Mouse (Mus musculus) cerebellum, postnatal 4 days (tissue): ENCODE results near the gene Ptprr.
A peak's percentile ranks its signal among the peaks of the same experiment; 100 is the strongest.

Experiments
- DNase-seq, 2 experiments: peaks; one replicate each; pipeline ENCODE4 v3.0.0; 2022; ENCODE audit warnings: low spot score in 2 of 2, mixed read lengths in 1 of 2

Gene Ptprr

DNA sequence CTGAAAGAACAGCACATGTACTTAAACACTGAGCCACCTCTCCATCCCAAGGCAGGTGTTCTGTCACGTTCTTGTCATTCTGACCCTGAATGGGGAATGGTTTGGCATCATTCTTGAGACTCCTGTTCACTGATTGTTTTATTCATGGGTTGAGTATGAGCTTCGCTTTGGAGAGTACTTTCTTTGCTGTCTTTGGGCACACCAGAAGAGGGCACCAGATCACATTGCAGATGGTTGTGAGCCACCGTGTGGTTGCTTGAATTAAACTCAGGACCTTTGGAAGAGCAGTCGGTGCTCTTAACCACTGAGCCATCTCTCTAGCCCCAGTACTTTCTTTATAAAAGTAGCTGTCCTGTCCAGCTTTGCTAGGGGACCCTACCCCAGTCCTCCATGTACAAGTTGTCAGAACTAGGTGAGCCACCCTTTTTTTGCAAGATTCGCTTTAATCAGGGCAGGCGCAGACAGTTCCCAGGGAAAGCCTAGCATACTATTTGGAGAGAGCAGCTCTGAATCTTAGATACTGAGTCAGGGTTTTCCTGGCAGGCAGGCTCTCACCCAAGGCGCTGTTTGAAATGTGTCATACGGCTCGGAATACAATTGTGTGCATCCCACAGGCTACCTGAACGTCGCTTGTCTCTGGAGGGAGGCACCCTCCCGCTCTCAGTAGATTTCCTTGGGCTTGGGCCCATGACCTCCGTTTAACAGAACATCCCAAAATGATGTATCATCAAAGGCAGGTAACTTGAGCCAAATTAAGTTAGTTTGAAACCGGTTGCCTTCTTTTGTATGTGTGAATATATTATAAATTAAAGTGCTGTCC is 178.8 kb downstream of the Ptprr start:
- DNase-seq: no peak

DNA sequence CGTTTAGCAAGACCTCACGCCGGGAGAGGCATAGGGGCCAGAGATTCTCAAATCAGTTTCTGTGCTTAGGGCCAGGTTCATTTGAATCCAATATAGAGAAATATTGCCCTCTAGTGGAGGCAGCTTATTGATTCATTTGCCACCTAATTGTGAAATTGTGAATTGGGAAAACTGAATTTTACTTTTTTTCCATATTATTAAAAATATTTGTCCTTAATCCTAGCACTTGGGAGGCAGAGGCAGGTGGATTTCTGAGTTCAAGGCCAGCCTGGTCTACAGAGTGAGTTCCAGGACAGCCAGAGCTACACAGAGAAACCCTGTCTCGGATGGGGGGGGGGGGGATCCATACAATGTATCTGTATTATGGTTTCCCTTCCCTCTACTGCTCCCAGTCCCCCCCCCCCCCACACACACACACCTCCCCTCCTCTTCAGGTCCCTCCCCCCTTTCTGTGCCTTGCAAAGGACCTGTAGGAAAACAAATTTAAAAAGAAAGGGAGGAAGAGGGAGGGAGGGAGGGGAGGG is 179.5 kb downstream of the Ptprr start:
- DNase-seq: no peak

DNA sequence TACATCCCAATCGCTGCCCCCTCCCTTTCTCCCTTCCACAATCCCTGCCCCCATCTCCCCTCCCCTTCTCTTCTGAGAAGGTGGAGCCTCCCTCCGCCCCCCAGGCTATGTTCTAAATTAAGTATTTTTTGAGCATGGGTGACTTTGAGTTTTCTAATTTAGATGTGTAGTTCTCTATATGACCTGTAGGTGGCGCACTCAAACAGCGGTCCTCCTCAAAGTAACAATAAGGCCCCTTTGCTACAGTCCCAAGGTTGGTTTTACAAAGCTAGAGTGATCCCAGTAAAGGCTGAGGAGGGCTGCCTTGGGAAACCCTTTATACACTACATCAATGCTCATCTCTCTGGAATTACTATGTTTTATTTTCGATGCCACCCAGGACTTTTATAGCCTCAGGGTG is 181.0 kb downstream of the Ptprr start:
- DNase-seq: no peak

DNA sequence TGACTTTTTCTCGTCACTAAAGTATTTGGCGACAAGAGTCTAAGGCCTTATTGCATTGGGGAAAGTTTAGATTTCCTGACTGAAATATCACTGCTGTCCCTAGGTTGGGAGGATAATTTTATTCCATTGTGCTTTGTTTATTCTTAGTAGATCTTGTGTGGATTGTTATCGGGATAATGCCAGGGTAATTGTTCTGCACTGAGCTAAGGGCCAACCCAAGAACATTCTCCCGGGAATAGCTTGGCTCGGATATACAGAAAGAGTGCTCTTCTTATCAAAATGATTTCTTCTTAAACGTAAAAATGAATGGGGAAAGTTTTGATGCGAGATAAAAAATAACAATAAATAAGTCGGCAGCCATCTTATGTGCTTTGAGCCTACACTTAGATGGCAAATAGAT is 183.5 kb downstream of the Ptprr start:
- DNase-seq: no peak

DNA sequence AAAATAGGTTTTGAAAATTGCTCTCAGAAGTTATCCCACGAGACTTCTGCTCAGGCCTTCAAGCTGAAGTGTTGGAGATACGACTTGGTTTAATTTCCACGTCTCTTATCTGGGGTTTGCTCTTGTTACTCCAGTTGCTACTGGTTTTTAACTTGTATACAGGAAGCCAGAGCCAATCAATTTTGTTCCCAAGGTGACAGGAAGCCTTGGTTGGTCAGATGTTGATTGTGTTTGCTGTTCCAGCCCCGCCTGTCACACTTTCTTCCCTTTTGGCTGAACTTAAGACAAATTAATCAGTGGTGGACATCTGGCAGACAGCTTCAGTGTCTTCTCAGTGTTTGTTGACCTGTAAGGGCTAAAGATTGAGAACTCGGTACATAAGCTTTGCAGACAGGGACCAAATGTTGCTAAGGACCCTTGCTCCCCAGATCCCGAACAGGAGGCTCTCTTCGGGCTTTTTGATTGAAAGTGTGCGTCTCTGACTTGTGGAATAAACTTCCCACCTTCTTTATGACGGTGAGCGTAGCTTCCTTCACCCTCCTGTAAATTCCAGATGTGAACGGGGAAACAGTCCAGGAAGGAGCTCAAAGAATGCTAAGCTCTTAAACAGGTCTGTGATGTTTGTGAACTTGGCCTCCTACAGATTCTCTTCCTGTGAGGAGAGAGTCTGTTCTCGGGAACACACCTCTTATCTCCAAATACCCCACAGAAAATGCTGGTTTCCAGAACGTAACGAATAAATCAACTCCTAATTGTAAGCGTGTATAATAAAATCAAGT is 187.8 kb downstream of the Ptprr start:
- DNase-seq: no peak

DNA sequence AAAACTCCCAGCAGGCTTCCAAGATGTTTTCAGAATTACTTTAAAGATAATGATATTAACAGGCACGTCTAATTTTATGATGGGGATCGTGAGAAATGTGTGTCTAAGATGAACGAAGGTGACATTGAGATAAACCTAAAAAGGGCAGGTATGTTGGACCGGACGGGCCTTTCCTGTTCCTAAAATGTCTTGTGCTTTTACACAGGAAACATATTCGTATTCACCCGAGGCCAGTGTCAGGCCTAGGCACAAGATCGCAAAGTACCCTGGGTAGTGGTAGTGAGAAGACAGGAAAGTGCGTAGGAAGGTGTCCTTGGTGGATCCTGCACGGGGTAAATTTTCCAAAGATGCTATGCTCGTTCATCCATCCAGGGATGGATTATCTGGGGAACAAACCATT is 188.4 kb downstream of the Ptprr start:
- DNase-seq: no peak

DNA sequence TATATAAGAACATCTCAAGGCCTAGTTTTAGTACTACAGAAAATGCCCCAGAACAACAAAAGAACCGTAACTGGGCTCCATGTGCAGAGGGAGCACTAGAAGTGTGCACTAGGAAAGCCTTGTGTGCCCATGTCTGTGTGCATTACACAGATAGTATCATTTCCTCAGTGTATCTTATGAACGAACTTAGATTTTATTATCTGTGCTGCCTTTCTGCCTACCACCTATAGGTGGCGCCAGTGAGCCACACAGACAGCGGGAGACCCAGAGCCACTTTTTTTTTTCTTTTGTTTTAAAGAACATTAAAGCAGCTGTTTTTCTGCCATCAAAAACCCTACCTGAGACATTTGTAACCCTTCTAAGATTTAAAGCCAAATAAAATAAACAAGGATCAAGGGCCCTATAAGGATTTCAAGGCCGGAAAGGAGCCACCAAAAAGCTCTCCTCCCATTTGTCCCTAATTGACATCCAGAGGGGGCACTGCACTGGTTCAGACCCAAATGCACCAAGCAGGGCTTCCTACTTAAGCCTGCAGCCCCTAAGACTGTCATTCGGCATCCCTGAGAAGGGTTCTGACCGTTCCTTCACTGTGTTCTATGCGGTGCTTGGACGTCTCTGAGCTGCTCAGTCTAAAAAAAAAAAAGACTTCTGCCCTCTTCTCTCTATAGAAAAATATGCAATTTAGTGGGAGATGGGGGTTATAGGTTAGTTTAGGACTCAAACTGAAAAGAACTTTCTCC is 190.1 kb downstream of the Ptprr start:
- peak in 1 of 2 experiments; percentile 26 for DNase-seq

DNA sequence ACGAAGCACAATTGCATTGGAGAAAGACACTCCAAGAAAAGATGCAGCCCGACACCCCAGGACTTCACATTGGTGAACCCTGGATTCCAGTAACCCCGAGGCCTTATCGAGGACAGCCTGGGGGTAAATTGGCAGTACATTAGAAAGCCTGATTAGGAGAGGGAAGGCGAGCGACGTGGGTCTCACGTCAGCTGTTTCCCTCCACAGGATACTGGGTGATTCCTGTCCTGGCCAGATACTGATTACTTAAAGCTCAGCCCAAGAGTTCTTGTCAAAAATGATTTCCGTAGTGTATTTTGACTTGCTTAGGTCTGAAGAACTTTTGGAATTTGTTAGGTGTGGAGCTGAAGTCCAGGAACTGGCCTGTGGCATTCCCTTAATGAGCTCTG is 190.7 kb downstream of the Ptprr start:
- DNase-seq: no peak

DNA sequence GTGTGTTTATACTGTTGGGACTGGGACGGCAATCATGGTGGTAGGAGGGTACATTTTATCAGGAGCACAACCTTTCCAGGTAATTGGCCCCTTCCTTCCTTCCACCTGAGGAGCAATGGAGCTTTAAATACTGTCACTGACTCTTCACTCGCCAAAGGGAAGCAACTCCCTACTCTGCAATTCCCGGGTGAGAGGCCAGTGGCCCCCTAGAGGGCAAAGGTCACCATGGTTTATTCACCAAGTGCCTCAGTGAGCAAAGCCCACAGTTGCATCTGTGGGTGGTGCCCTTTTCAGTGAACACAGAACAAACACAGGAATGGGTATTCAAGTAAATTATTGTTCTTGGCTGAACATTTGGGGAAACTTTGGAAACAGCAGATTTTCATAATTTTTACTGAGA is 194.1 kb downstream of the Ptprr start:
- no peak for DNase-seq

DNA sequence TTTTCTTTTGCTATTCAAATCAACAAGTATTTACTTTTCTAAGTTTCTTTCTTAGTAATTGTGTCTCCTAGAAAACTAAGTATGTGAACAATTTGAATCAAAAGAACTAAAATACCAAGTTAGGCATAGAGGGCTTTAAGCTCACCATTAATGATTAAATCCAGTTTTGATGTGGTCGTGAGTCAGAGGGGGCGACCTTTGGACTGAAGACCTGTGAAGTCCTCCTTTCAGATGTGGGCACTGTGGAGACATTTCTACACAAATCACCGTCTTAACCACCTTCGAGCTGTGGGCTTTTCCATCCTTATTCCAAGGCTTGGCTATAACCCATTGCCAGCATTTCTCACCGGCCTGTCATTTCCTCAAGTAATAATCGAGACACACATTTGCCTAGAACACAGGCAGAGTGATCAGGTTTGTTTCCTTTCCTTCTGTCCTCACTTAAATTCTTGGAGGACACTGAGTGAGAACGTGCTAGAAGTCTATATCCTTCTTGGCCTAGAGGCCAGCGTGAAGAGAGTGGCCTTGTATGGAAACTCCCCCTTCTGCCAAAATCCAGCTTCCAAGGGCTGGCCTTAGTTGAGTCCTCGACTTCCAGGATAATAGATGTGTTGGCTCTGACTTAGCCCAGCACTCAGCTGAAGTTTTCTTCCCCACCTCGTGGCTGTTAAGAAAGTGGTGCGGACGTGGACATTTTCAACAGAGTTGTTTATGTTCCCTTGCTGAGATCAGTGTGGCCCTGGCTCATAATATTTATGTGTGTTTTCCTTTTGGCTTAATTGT is 202.5 kb downstream of the Ptprr start:
- DNase-seq: no peak

DNA sequence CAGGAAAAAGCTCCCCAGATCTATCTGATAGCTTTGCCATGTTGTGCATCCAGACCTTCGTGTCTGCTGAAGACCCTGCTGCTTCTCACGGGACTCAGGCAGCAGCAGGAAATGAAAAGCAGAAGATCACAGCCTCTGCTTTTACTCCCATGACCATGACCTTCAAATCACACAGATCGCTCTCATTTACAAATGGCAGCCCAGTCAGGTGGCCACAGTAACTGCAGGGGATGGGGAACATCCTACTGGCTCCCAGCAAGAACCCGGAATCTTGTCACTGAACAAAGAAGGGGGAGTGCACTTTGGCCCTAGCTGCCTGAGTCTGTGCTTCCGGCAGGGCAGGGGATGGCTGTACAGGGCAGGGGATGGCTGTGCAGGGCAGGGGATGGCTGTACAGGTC is 217.3 kb downstream of the Ptprr start:
- DNase-seq: no peak

DNA sequence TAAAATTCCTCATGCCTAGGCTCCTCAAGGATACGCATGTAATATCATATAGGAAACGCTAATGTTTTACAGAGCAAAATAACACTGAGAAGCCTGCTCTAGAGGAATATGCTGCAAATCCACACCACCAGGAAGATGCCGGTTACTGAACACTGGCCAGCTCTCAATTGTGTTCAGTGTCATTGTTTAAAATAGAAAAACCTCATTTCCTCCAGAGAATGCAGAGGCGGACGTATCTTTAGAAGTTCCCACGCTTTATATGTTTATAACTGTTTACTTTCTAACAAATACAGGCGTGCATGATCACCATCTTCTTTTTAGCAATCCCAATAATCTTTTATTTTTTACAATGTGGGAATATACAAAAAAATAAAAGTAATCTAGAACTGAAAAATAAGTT is 224.2 kb downstream of the Ptprr start:
- no peak for DNase-seq

DNA sequence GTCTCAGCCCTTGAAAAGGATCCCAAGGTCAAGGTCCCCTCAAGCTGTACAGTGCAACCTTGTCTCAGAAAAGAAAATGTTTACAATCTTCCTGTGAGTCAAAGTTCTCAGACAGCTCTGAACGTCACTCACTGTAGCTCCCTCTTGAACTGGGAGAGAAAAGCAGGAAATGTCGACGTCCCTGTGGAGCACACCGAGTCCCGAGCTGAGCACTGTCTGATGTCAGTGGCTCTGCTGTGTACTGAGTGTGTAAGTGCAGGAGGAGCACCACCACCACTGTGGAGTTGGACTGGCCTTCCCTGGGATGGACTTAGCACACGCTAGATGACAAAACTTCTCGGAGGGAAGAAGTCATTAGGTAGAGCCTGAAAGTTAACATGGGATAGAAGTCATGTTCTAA is 225.4 kb downstream of the Ptprr start:
- DNase-seq: no peak

DNA sequence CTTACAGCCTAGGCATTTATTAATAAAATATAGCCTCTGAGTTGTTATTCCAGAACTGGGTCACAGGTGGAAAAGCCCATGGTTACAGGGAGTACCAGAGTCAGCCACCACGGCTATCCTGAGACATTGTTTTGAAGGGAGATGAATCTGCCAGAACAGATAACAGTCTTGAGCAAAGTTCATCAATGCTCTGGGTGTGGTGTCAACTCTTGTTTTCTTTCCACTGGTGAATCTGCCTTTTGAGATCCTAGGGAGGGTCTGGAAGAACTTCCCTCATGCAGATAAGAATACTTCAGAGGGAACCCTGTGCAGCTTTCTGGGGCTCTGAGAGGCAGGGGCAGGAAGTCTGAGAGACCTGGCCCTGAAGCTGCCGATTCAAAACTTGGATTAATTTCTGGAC is 227.6 kb downstream of the Ptprr start:
- no peak for DNase-seq

DNA sequence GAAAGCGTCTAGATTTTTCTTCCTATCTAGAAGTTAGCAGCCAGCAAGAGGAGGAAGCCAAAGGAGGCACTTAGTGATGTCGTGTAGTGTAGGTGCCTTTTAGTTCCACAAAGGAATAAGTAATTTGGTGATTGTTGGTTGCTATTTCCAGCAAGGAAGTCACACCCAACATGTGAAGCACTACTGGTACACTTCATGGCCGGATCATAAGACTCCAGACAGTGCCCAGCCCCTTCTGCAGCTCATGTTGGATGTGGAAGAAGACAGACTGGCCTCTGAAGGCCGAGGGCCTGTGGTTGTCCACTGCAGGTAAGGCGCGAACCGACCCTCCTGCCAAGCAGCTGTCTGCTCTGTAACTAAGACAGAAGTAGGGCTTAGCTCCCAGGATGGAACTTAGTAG is 234.7 kb downstream of the Ptprr start:
- DNase-seq: no peak

DNA sequence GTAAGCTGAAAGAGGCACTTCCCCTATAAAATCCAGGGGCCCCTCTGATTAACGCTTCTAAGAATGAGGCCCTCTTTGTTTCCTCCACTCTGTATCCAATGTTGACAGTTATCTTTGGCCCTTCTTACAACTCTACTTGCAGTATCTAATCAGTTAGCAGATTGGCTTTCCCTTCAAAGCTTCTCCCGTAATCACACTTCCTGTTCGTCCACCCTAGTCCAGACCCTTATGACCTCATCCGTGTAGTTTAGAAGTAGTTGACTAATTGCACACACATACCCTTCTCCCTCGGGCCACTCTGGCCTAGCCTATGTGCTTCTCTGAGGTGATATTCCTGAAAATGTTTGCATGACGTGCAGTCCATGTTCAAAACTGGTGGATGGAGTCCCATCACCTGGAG is 236.0 kb downstream of the Ptprr start:
- DNase-seq: no peak

DNA sequence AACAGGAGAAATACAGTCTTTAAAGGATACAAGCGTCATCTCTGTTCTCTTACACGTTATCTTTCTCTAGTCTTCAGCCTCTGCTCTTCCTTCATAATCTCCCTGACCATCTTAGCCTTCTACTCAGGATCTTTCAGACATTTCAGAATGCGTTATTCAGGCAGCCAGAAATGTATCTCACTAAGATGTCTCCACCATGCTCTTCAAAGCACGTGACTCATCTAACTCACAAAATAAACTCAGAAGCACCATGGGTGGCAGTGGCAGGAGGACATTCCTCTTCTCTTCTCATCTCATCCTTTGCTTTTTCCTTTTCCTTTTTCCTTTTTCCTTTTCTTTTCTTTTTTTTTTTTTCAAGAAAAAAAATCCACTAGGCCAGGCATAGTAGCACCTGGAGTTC is 241.3 kb downstream of the Ptprr start:
- DNase-seq: no peak

DNA sequence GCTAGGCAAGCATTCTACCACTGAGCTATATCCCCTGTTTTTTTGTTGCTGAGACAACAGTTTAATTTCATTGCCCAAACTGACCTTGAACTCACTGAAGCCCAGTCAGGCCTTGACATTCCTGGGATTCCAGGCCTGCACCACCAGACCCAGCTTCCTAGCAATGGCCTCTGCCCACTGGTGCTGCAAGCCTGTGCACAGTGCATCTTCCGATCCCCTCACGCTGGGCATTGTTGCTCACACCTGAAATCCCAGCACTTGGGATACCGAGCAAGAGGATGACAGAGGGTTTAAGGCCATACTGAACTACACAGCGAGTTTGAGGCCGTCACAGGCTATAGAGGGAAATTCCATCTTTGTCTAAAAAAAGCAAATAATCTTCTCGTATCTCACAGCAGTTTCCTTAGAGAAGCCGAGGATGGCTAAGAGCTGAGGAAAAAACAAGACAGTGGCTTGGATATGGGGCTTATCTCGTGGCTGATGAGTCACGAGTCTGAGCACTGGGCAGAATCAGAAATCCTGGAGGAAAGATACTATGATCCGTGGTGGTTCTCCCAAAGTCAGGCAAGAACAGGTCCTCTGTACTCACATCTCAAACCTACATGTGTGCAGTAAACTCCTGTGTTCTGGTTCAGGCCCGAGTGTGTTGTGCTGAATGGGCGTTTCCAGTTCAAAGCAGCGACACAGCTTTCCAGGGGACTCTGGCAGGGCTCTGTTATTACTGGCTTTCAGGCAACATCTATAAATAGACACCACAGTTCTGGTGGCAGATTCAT is 242.8 kb downstream of the Ptprr start:
- no peak for DNase-seq

DNA sequence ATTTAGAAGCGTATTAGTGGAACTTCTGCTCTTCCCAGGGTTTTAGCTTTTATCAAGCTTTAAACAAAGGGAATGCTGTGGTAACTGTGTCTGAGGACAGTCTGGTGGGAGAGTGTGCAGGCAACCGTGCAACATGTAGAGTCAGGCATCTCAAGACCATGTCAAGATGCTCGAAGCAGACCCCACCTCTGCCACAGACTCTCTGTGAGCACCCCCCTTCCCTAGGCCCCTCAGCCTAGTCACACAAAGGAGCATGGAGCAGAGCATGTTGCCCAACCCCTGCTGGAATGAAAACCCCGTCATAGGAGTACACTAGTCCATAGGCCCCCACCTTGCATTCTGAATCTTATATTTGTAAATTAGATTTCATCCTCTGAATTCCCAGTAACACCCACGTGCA is 243.5 kb downstream of the Ptprr start:
- no peak for DNase-seq

DNA sequence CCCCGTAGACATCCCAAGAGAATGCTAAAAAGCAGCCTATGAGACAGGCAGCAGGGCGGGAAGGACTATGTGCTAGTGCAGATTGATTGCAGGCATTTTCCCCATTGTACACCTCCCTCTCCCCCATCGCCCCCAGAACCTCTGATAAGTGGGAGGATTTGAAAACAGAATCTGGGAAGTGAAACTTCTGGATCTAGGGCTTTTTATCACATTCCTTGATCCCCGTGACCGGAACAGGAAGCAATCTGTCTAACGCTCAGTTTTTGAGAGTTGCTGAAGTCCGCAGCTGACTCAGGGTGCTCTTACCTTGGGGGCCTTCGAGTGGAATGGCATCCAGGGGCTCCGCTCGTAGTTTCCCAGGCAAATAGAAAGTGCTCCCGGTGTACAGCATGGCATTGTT is 246.5 kb downstream of the Ptprr start:
- no peak for DNase-seq
